Mouse (Mus musculus) thymus, adult 2 months (tissue): ENCODE data around the gene Cep19. TPM values are rescaled to one million over a fixed set of nuclear protein-coding genes. Genes with fewer than 3 reads are reported as not detected.
A peak's percentile ranks its signal among the peaks of the same experiment; 100 is the strongest.

Experiments used
- DNase-seq: peaks from one replicate; pipeline ENCODE4 v3.0.0; 2021
- H3K27ac ChIP-seq: fragments of 200-500 bp; 2 replicates; pipeline ENCODE4 v1.5.1; 2012; ENCODE audit warnings: low read length, control low read depth; ENCODE audit not compliant: control insufficient read depth, insufficient read depth
- H3K27me3 ChIP-seq: fragments of 200-500 bp; 2 replicates; pipeline ENCODE4 v1.6.1; 2012; ENCODE audit warnings: mild to moderate bottlenecking, low read length, moderate library complexity, mixed read lengths; ENCODE audit not compliant: control insufficient read depth, insufficient read depth
- H3K36me3 ChIP-seq: fragments of 200-500 bp; 2 replicates; pipeline ENCODE4 v1.6.1; 2012; ENCODE audit warnings: mild to moderate bottlenecking, low read length, moderate library complexity; ENCODE audit not compliant: control insufficient read depth, insufficient read depth
- H3K4me1 ChIP-seq: fragments of 200-500 bp; replicated peaks from 2 replicates; pipeline ENCODE4 v1.6.1; 2012; ENCODE audit warnings: low read length; ENCODE audit not compliant: control insufficient read depth, insufficient read depth
- H3K4me3 ChIP-seq: fragments of 200-500 bp; 2 replicates; pipeline ENCODE4 v1.5.1; 2012; ENCODE audit warnings: mild to moderate bottlenecking, low read length, control low read depth, moderate library complexity; ENCODE audit not compliant: control insufficient read depth, insufficient read depth
- CTCF ChIP-seq: fragments of 200-500 bp; IDR thresholded peaks from 2 replicates; pipeline ENCODE4 v1.5.1; 2012; ENCODE audit warnings: mild to moderate bottlenecking, control low read depth, low read length, moderate library complexity, borderline replicate concordance; ENCODE audit not compliant: control insufficient read depth, poor library complexity, insufficient read depth; ENCODE audit errors: extremely low read depth
- POLR2A ChIP-seq: fragments of 200-500 bp; IDR thresholded peaks from 2 replicates; pipeline ENCODE4 v1.6.1; 2012; ENCODE audit warnings: mild to moderate bottlenecking, low read length, control low read depth, moderate library complexity; ENCODE audit not compliant: control insufficient read depth, poor library complexity, insufficient read depth; ENCODE audit errors: extremely low read depth
- WGBS: fragments of 180-500 bp; shearing (Covaris S2); methylation state at CpG from one replicate; pipeline ENCODE4 v1.1.7; 2018; 5-methylcytosine and 5-hydroxymethylcytosine counted together
- polyA plus RNA-seq: library from polyadenylated mRNA; depleted of rRNA; stranded (reverse); fragments of >200 nt; gene quantifications from 2 replicates; pipeline ENCODE4 v1.2.3, GENCODE M21; 2012; rRNA removed

The Cep19 gene
- 21.4 and 21.7 TPM in 2 replicates for polyA plus RNA-seq

GRCm38 (mm10) chr16:32099638-32100150, at the start of gene Cep19, which contains the start of gene Pigx:
Gene Cep19, plus strand, starts transcription at chr16:32099800.
Gene Pigx, minus strand, starts transcription at chr16:32099740.
- peak; percentile 88 for DNase-seq
- H3K27ac ChIP-seq, result peak within 1 kb of the TSS; percentile 71
- peak; percentile 59; the same call in 1 of the 2 replicates for TF ChIP-seq POLR2A
- TF ChIP-seq CTCF, result 0 out of 2 replicates have a peak, but pooled peaks have one; percentile 12
- WGBS, result under 1% methylated on average over 34 of the region's 34 CpGs
- peaks cover 4% of the 10 kb centered on the region; the same call in 1 of the 2 replicates for H3K4me1 ChIP-seq
- H3K27me3 ChIP-seq, result no peaks in the 10 kb centered on the region
- peaks cover 6% of the 10 kb centered on the region; the same call in 1 of the 2 replicates for H3K36me3 ChIP-seq
- H3K4me3 ChIP-seq, result peak within 1 kb of the TSS; percentile 90

- H3K27ac ChIP-seq, result no peak overlapping the region
- no peak for DNase-seq
- peaks cover 6% of the 10 kb centered on the region for H3K4me1 ChIP-seq
- no peaks in the 10 kb centered on the region for H3K36me3 ChIP-seq
- H3K27me3 ChIP-seq, result no peaks in the 10 kb centered on the region
- 91% methylated on average over 5 of the region's 5 CpGs for WGBS
- H3K4me3 ChIP-seq, result no peak overlapping the region
- TF ChIP-seq POLR2A, result no peak
- TF ChIP-seq CTCF, result no peak
Observed at GRCm38 (mm10) chr16:32058817-32059216, 40.8 kb upstream of the Cep19 start.

- 9% methylated on average over 6 of the region's 6 CpGs for WGBS
- Histone ChIP-seq H3K27ac (no peak overlapping the region), H3K36me3 (no peaks in the 10 kb centered on the region), H3K4me1 (peaks cover 6% of the 10 kb centered on the region), H3K27me3 (no peaks in the 10 kb centered on the region), H3K4me3 (no peak overlapping the region)
- peak; percentile 38 for DNase-seq
- TF ChIP-seq CTCF (no peak), POLR2A (no peak)
Observed at GRCm38 (mm10) chr16:32059840-32060523, 39.6 kb upstream of the Cep19 start.

- H3K27ac ChIP-seq, result no peak overlapping the region
- no peaks in the 10 kb centered on the region for H3K36me3 ChIP-seq
- H3K4me1 ChIP-seq, result peaks cover 9% of the 10 kb centered on the region
- WGBS, result 84% methylated on average over 2 of the region's 2 CpGs
- H3K4me3 ChIP-seq, result no peak overlapping the region
- no peaks in the 10 kb centered on the region for H3K27me3 ChIP-seq
- TF ChIP-seq CTCF (no peak), POLR2A (no peak)
- DNase-seq, result no peak
Observed at GRCm38 (mm10) chr16:32062226-32062625, 37.4 kb upstream of the Cep19 start.

- peaks cover 9% of the 10 kb centered on the region for H3K4me1 ChIP-seq
- no peak for TF ChIP-seq POLR2A
- no peak for TF ChIP-seq CTCF
- no peak overlapping the region for H3K4me3 ChIP-seq
- H3K36me3 ChIP-seq, result no peaks in the 10 kb centered on the region
- WGBS, result 91% methylated on average over 7 of the region's 7 CpGs
- no peak overlapping the region for H3K27ac ChIP-seq
- DNase-seq, result no peak
- H3K27me3 ChIP-seq, result no peaks in the 10 kb centered on the region
Observed at GRCm38 (mm10) chr16:32063900-32064299, 35.7 kb upstream of the Cep19 start.

GRCm38 (mm10) chr16:32066899-32067298, 32.7 kb upstream of the Cep19 start:
- no peak for DNase-seq
- WGBS, result 95% methylated on average over 1 of the region's 1 CpGs
- Histone ChIP-seq H3K4me3 (no peak overlapping the region), H3K27ac (no peak overlapping the region), H3K27me3 (no peaks in the 10 kb centered on the region), H3K36me3 (no peaks in the 10 kb centered on the region), H3K4me1 (0 out of 2 replicates have a peak, but pooled peaks cover 3% of the 10 kb centered on the region)
- no peak for TF ChIP-seq POLR2A
- no peak for TF ChIP-seq CTCF
